Mouse (Mus musculus) embryonic facial prominence, embryonic 13.5 days (tissue): ENCODE results near the gene Nlrp6. TPM values are rescaled to one million over a fixed set of nuclear protein-coding genes. Genes with fewer than 3 reads are reported as not detected.

ENCODE experiments used
- ATAC-seq: fragments of 200-750 bp; cut with Nextera tagmentation; 2 replicates; pipeline ENCODE4 v1.8.0; 2017; ENCODE audit warnings: low read depth; ENCODE audit not compliant: insufficient number of reproducible peaks, insufficient read depth, low FRiP score, low TSS enrichment
- H3K27ac ChIP-seq: fragments of 300-500 bp; sonication (generic); 2 replicates; pipeline ENCODE4 v1.5.1; 2015; ENCODE audit warnings: moderate library complexity, mild to moderate bottlenecking, inconsistent platforms
- H3K27me3 ChIP-seq: fragments of 300-500 bp; sonication (generic); 2 replicates; pipeline ENCODE4 v1.6.1; 2015; ENCODE audit warnings: mild to moderate bottlenecking, inconsistent platforms
- H3K36me3 ChIP-seq: fragments of 300-500 bp; sonication (generic); 2 replicates; pipeline ENCODE4 v1.6.1; 2015; ENCODE audit warnings: mild to moderate bottlenecking, inconsistent platforms
- H3K4me1 ChIP-seq: fragments of 300-500 bp; sonication (generic); 2 replicates; pipeline ENCODE4 v1.6.1; 2015; ENCODE audit warnings: inconsistent platforms
- H3K4me2 ChIP-seq: fragments of 300-500 bp; sonication (generic); 2 replicates; pipeline ENCODE4 v1.6.1; 2015; ENCODE audit warnings: moderate library complexity, mild to moderate bottlenecking, inconsistent platforms
- H3K4me3 ChIP-seq: fragments of 300-500 bp; sonication (generic); 2 replicates; pipeline ENCODE4 v1.5.1; 2015; ENCODE audit warnings: mild to moderate bottlenecking, inconsistent platforms
- H3K9ac ChIP-seq: fragments of 300-500 bp; sonication (generic); 2 replicates; pipeline ENCODE4 v1.6.1; 2015; ENCODE audit warnings: mild to moderate bottlenecking, inconsistent platforms
- H3K9me3 ChIP-seq: fragments of 300-500 bp; sonication (generic); 2 replicates; pipeline ENCODE4 v1.6.1; 2016; ENCODE audit warnings: inconsistent platforms
- WGBS: fragments of 180-500 bp; shearing (Covaris S2); methylation state at CpG from one replicate; pipeline ENCODE4 v1.1.7; 2015; ENCODE audit warnings: mixed read lengths; 5-methylcytosine and 5-hydroxymethylcytosine counted together
- polyA plus RNA-seq: library from polyadenylated mRNA; unstranded; fragments of >200 nt; fragmentation: Nextera tagmentation; extraction: Ambion mirVana; gene quantifications from 2 replicates; pipeline ENCODE4 v1.2.1, GENCODE M21; 2015

Nlrp6 gene
- polyA plus RNA-seq, 1 experiment from 2014 or later: 0.20 TPM

DNA sequence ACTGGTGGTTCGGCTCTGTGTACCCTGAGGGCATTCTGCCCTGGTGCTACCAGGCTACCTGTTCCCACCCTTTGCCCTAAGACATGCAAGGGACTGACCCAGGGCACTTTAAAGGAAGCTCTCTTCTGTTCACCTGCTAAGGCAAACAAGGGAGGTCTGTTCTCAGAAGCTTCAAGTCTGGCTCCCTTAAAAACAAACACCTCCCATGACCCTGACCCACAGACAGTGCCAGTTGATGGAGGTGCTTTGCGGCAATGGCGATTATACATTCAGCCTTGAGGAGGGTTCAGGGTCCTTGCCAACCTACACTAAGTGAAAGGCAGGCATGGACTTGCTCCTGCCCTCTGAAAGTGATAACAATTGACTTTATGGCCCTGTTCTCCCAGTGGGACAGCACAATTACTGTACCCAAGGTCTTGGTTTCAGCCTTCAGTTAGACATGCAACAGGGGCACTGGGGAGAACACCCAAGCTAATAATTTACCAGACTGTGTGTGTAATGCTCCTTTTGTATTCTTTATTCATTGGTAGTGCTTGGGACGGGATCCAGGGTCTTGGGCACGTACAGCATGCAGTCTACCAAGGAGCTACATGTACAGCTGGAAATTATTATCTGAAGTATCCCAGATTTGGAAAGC, 7.7 kb upstream of the Nlrp6 start:
- H3K9me3 ChIP-seq: no peaks in the 10 kb centered on the region
- H3K4me2 ChIP-seq: no peak overlapping the region
- peaks cover 10% of the 10 kb centered on the region for H3K27me3 ChIP-seq
- H3K9ac ChIP-seq: no peak overlapping the region
- H3K4me3 ChIP-seq: no peak overlapping the region
- no peaks in the 10 kb centered on the region for H3K4me1 ChIP-seq
- no peaks in the 10 kb centered on the region for H3K36me3 ChIP-seq
- 63% methylated on average over 5 of the region's 5 CpGs for WGBS
- ATAC-seq: no peak
- H3K27ac ChIP-seq: no peak overlapping the region

DNA sequence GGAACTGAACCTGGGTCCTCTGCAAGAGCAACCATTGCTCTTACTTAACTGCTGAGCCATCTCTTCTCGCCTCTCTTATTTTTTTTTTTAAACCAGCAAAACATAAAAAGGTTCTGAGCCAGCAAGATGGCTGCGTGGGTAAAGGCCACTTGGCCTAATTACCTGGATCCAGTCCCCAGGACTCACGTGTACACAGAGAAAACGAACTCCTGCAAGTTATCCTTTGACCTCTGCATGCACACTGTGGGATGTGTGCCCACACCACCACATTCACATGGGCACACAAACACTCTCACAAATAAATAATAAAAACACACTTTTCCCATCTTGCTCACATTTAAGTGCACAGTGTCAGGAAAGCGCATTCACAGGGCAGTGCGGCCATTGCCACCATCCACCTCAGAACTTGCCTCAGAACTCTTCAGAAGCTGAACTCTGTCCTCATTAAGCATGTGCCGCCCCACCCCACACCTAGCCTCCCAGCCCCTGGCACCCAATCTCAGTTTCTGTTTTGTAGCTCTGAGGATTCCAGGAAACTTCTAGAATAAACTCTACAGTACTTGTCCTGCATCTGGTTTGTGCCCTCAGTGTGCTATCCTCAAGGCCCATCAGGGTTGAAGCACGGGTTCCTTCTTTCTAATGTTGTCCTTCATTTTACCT, 6.5 kb upstream of the Nlrp6 start:
- Histone ChIP-seq H3K4me1 (no peaks in the 10 kb centered on the region), H3K27ac (no peak overlapping the region), H3K4me3 (no peak overlapping the region), H3K9ac (no peak overlapping the region), H3K36me3 (no peaks in the 10 kb centered on the region), H3K27me3 (peaks cover 19% of the 10 kb centered on the region), H3K4me2 (no peak overlapping the region), H3K9me3 (no peaks in the 10 kb centered on the region)
- WGBS: 80% methylated on average over 8 of the region's 8 CpGs
- ATAC-seq: no peak

GRCm38 (mm10) chr7:140919911-140920310, 791 bp upstream of the Nlrp6 start:
- no peak overlapping the region for H3K27ac ChIP-seq
- no peak overlapping the region for H3K9ac ChIP-seq
- no peak overlapping the region for H3K4me2 ChIP-seq
- H3K4me1 ChIP-seq: peaks cover 18% of the 10 kb centered on the region
- ATAC-seq: no peak
- 72% methylated on average over 4 of the region's 4 CpGs for WGBS
- peaks cover 77% of the 10 kb centered on the region for H3K27me3 ChIP-seq
- no peak overlapping the region for H3K4me3 ChIP-seq
- H3K36me3 ChIP-seq: no peaks in the 10 kb centered on the region
- H3K9me3 ChIP-seq: no peaks in the 10 kb centered on the region

DNA sequence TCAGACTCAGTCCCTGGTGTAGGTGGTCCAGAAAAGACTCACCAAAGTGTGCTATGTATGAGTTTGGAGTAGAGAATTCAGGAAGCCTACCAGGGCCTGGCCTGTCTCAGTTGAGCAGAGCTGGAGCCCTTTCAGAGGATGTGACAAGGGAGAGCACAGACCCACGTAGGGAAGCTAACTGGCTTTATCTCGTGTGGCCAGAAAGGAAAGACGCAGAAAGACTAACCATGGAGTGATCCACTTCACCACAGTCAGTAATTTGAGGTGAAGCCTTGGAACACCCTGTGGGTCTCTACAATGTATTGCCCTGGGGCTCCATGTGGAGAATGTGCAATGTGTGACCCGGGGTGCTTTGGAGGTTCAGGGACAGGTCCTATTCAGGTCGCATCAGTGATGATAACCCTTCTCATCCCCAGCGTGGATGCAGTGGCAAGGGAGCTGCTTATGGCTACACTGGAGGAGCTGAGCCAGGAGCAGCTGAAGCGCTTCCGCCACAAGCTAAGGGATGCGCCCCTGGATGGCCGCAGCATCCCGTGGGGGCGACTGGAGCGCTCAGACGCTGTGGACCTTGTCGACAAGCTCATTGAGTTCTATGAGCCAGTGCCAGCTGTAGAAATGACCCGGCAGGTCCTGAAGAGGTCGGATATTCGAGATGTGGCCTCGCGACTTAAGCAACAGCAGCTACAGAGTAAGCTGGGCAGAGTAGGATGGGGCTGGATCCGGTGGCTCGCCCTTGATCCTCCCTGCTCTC, 698 bp downstream of the Nlrp6 start:
- no peaks in the 10 kb centered on the region for H3K36me3 ChIP-seq
- H3K9ac ChIP-seq: no peak overlapping the region
- H3K9me3 ChIP-seq: no peaks in the 10 kb centered on the region
- no peak for ATAC-seq
- no peak overlapping the region for H3K27ac ChIP-seq
- 27% methylated on average over 22 of the region's 22 CpGs for WGBS
- H3K4me2 ChIP-seq: no peak overlapping the region
- no peak overlapping the region for H3K4me3 ChIP-seq
- H3K4me1 ChIP-seq: peaks cover 18% of the 10 kb centered on the region
- H3K27me3 ChIP-seq: peaks cover 81% of the 10 kb centered on the region

DNA sequence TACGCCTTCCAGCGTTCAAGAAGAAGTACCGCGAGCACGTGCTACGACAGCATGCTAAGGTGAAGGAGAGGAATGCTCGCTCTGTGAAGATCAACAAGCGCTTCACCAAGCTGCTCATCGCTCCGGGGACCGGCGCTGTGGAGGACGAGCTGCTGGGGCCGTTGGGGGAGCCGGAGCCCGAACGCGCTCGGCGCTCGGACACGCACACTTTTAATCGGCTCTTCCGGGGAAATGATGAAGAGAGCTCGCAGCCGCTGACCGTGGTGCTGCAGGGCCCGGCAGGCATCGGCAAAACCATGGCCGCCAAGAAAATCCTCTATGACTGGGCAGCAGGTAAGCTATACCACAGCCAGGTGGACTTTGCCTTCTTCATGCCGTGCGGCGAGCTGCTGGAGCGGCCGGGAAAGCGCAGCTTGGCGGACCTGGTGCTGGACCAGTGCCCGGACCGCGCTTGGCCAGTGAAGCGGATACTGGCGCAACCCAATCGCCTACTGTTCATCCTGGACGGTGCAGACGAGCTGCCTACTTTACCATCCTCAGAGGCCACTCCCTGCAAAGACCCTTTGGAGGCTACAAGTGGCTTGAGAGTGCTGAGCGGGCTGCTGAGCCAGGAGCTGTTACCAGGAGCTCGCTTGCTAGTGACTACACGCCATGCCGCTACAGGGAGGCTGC, 1.8 kb downstream of the Nlrp6 start:
- H3K27me3 ChIP-seq: peaks cover 78% of the 10 kb centered on the region
- no peak for ATAC-seq
- no peaks in the 10 kb centered on the region for H3K36me3 ChIP-seq
- WGBS: 1% methylated on average over 49 of the region's 49 CpGs
- no peak overlapping the region for H3K27ac ChIP-seq
- peak overlapping the region; percentile 41 for H3K9ac ChIP-seq
- H3K4me3 ChIP-seq: peak overlapping the region; percentile 43
- no peaks in the 10 kb centered on the region for H3K9me3 ChIP-seq
- H3K4me1 ChIP-seq: peaks cover 18% of the 10 kb centered on the region
- peak overlapping the region; percentile 76 for H3K4me2 ChIP-seq

- H3K36me3 ChIP-seq: no peaks in the 10 kb centered on the region
- H3K4me1 ChIP-seq: peaks cover 18% of the 10 kb centered on the region
- H3K4me2 ChIP-seq: peak overlapping the region; percentile 76
- 20% methylated on average over 30 of the region's 30 CpGs for WGBS
- no peaks in the 10 kb centered on the region for H3K9me3 ChIP-seq
- H3K9ac ChIP-seq: peak overlapping the region; percentile 41
- H3K27me3 ChIP-seq: peaks cover 71% of the 10 kb centered on the region
- peak overlapping the region; percentile 43 for H3K4me3 ChIP-seq
- no peak for ATAC-seq
- no peak overlapping the region for H3K27ac ChIP-seq
These were observed 2.5 kb downstream of the Nlrp6 start for GRCm38 (mm10) chr7:140923070-140923775.

GRCm38 (mm10) chr7:140927181-140927580, 6.5 kb downstream of the Nlrp6 start:
- WGBS: 78% methylated on average over 6 of the region's 6 CpGs
- H3K36me3 ChIP-seq: no peaks in the 10 kb centered on the region
- no peaks in the 10 kb centered on the region for H3K9me3 ChIP-seq
- H3K4me2 ChIP-seq: no peak overlapping the region
- H3K27ac ChIP-seq: no peak overlapping the region
- H3K4me3 ChIP-seq: no peak overlapping the region
- no peak for ATAC-seq
- H3K27me3 ChIP-seq: peaks cover 34% of the 10 kb centered on the region
- H3K9ac ChIP-seq: no peak overlapping the region
- H3K4me1 ChIP-seq: peaks cover 14% of the 10 kb centered on the region

DNA sequence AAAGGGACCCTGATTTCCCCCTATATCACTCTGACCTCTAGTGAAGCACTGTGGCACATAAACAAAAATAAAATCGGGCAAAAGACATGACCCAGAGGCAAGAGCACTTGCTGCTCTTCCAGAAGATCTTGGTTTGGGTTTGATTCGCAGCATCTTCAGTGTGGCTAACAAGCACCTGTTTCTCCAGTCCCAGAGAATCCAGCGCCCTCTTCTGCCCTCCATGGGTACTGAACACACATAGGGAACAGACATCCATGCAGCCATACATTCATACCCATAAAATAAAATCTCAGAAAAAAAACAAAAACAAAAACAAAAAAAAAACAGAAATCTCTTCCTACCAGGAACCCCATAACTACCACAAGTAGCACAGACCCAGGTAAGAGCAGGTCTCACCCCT, 17.7 kb downstream of the Nlrp6 start:
- Histone ChIP-seq H3K36me3 (no peaks in the 10 kb centered on the region), H3K27me3 (peaks cover 8% of the 10 kb centered on the region; the same call in 1 of the 2 replicates), H3K27ac (no peak overlapping the region), H3K4me1 (peaks cover 37% of the 10 kb centered on the region), H3K4me2 (no peak overlapping the region), H3K9ac (no peak overlapping the region), H3K9me3 (no peaks in the 10 kb centered on the region), H3K4me3 (no peak overlapping the region)
- WGBS: 42% methylated on average over 3 of the region's 3 CpGs
- no peak for ATAC-seq

- H3K4me1 ChIP-seq: peaks cover 41% of the 10 kb centered on the region
- H3K4me2 ChIP-seq: peak overlapping the region; percentile 44; the same call in 1 of the 2 replicates
- WGBS: 23% methylated on average over 2 of the region's 2 CpGs
- 0 out of 2 replicates have a peak, but pooled peaks cover 2% of the 10 kb centered on the region for H3K36me3 ChIP-seq
- peaks cover 8% of the 10 kb centered on the region; the same call in 1 of the 2 replicates for H3K27me3 ChIP-seq
- no peak for ATAC-seq
- H3K9ac ChIP-seq: no peak overlapping the region
- H3K9me3 ChIP-seq: no peaks in the 10 kb centered on the region
- H3K4me3 ChIP-seq: no peak overlapping the region
- H3K27ac ChIP-seq: peak overlapping the region; percentile 84; the same call in 1 of the 2 replicates
These were observed 18.2 kb downstream of the Nlrp6 start for GRCm38 (mm10) chr7:140938896-140939295.

- H3K27ac ChIP-seq: peak overlapping the region; percentile 84
- no peaks in the 10 kb centered on the region for H3K9me3 ChIP-seq
- H3K4me3 ChIP-seq: no peak overlapping the region
- peaks cover 8% of the 10 kb centered on the region for H3K36me3 ChIP-seq
- ATAC-seq: no peak
- H3K4me2 ChIP-seq: peak overlapping the region; percentile 44
- WGBS: 3% methylated on average over 8 of the region's 8 CpGs
- peaks cover 41% of the 10 kb centered on the region for H3K4me1 ChIP-seq
- H3K9ac ChIP-seq: peak overlapping the region; percentile 54; the same call in 1 of the 2 replicates
- H3K27me3 ChIP-seq: peaks cover 8% of the 10 kb centered on the region; the same call in 1 of the 2 replicates
These were observed 19.0 kb downstream of the Nlrp6 start for GRCm38 (mm10) chr7:140939669-140940171.
